Mouse (Mus musculus): Measurements from ENCODE around the gene Tcf12. TPM values are rescaled to one million over a fixed set of nuclear protein-coding genes. Genes with fewer than 3 reads are reported as not detected.

Gene Tcf12
- polyA plus RNA-seq, 1 experiment from 2014 or later: 62.7 TPM

GRCm38 (mm10) chr9:71975141-71975540 is 136.5 kb downstream of the Tcf12 start:
- Histone ChIP-seq H3K9ac (replicated peaks) (no peak overlapping the region), H3K4me2 (replicated peaks) (peak overlapping the region; percentile 26; the same call in 1 of the 2 replicates), H3K27me3 (no peaks in the 10 kb centered on the region), H3K4me1 (peaks cover 47% of the 10 kb centered on the region), H3K4me3 (no peak overlapping the region), H3K27ac (replicated peaks) (peak overlapping the region; percentile 78), H3K9me3 (no peaks in the 10 kb centered on the region), H3K36me3 (no peaks in the 10 kb centered on the region)
- peak; percentile 42 for ATAC-seq (replicated peaks)
- 15% methylated on average over 4 of the region's 4 CpGs for WGBS

GRCm38 (mm10) chr9:71974541-71974959 is 137.1 kb downstream of the Tcf12 start:
- peak; percentile 84 for ATAC-seq (replicated peaks)
- Histone ChIP-seq H3K4me3 (no peak overlapping the region), H3K9me3 (no peaks in the 10 kb centered on the region), H3K4me2 (replicated peaks) (peak overlapping the region; percentile 26; the same call in 1 of the 2 replicates), H3K27me3 (no peaks in the 10 kb centered on the region), H3K9ac (replicated peaks) (no peak overlapping the region), H3K36me3 (no peaks in the 10 kb centered on the region), H3K27ac (replicated peaks) (peak overlapping the region; percentile 78), H3K4me1 (peaks cover 47% of the 10 kb centered on the region)
- 6% methylated on average over 2 of the region's 2 CpGs for WGBS

- Histone ChIP-seq H3K4me3 (no peak overlapping the region), H3K27ac (replicated peaks) (no peak overlapping the region), H3K36me3 (no peaks in the 10 kb centered on the region), H3K4me1 (peaks cover 7% of the 10 kb centered on the region), H3K27me3 (no peaks in the 10 kb centered on the region), H3K4me2 (replicated peaks) (no peak overlapping the region), H3K9me3 (no peaks in the 10 kb centered on the region), H3K9ac (replicated peaks) (no peak overlapping the region)
- no peak for ATAC-seq (replicated peaks)
- WGBS: 78% methylated on average over 4 of the region's 4 CpGs
Measured at GRCm38 (mm10) chr9:71964039-71964438, 147.6 kb downstream of the Tcf12 start.

DNA sequence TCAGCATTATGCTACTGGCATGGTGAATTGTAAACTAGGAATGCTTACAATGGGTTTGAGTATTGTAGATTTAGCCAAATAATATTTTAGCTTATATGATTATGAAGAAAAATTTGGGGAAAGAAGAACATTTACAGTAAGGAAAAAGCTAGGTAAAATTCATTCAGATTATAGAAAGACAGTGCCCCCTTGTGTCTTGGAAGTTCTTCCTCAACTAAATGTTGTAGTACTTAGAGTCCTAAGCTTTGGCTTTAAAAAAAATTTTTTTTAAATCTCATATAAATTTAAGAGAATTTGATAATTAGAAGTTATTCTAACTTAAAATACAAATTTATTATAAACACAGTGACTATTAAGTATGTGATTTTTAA is 151.7 kb downstream of the Tcf12 start:
- Histone ChIP-seq H3K4me3 (no peak overlapping the region), H3K4me2 (replicated peaks) (peak overlapping the region; percentile 26; the same call in 1 of the 2 replicates), H3K9me3 (no peaks in the 10 kb centered on the region), H3K27me3 (no peaks in the 10 kb centered on the region), H3K4me1 (peaks cover 7% of the 10 kb centered on the region), H3K36me3 (no peaks in the 10 kb centered on the region), H3K27ac (replicated peaks) (peak overlapping the region; percentile 65), H3K9ac (replicated peaks) (no peak overlapping the region)
- ATAC-seq (replicated peaks): no peak

- 22% methylated on average over 11 of the region's 11 CpGs for whole genome bisulfite sequencing
Measured at GRCm38 (mm10) chr9:71959259-71960025, 152.2 kb downstream of the Tcf12 start.

DNA sequence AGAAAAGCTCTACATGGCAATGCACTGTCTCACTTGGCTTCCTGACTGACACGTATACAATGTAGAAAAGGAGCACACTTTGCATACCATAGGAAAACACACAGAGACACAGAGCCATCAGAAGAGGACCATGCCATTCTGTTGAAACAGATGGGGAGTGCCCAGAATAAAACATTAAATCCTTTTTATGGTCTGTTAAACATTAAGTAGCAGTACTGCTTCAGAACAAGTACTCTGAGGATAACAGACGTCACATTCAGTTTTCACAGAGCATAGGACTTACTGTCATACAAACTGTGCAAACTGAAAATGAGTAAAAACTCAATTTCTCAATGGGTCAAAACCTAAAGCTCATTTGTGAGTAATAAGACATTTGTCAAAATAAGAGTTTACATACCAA is 158.5 kb downstream of the Tcf12 start:
- peaks cover 8% of the 10 kb centered on the region for H3K4me1 ChIP-seq
- no peak overlapping the region for H3K4me3 ChIP-seq
- WGBS: 66% methylated on average over 2 of the region's 2 CpGs
- H3K36me3 ChIP-seq: no peaks in the 10 kb centered on the region
- no peak overlapping the region for H3K9ac ChIP-seq (replicated peaks)
- H3K27ac ChIP-seq (replicated peaks): no peak overlapping the region
- no peaks in the 10 kb centered on the region for H3K27me3 ChIP-seq
- no peaks in the 10 kb centered on the region for H3K9me3 ChIP-seq
- no peak overlapping the region for H3K4me2 ChIP-seq (replicated peaks)
- no peak for ATAC-seq (replicated peaks)

More at GRCm38 (mm10) chr9:71959259-71960025, 152.2 kb downstream of the Tcf12 start:
- no peaks in the 10 kb centered on the region for H3K27me3 ChIP-seq
- H3K27ac ChIP-seq (replicated peaks): peak overlapping the region; percentile 65
- no peak overlapping the region for H3K4me3 ChIP-seq
- H3K4me1 ChIP-seq: peaks cover 7% of the 10 kb centered on the region
- H3K36me3 ChIP-seq: no peaks in the 10 kb centered on the region
- peak overlapping the region; percentile 26; the same call in 1 of the 2 replicates for H3K4me2 ChIP-seq (replicated peaks)
- no peaks in the 10 kb centered on the region for H3K9me3 ChIP-seq
- peak; percentile 90 for ATAC-seq (replicated peaks)
- H3K9ac ChIP-seq (replicated peaks): no peak overlapping the region

GRCm38 (mm10) chr9:71952621-71953076 is 159.0 kb downstream of the Tcf12 start:
- Histone ChIP-seq H3K27ac (replicated peaks) (no peak overlapping the region), H3K4me3 (no peak overlapping the region), H3K9ac (replicated peaks) (no peak overlapping the region), H3K27me3 (no peaks in the 10 kb centered on the region), H3K4me1 (peaks cover 8% of the 10 kb centered on the region), H3K4me2 (replicated peaks) (no peak overlapping the region), H3K9me3 (no peaks in the 10 kb centered on the region), H3K36me3 (no peaks in the 10 kb centered on the region)
- WGBS: 95% methylated on average over 1 of the region's 1 CpGs
- ATAC-seq (replicated peaks): no peak

- Histone ChIP-seq H3K27ac (replicated peaks) (no peak overlapping the region), H3K27me3 (no peaks in the 10 kb centered on the region), H3K36me3 (no peaks in the 10 kb centered on the region), H3K4me2 (replicated peaks) (no peak overlapping the region), H3K9ac (replicated peaks) (no peak overlapping the region), H3K4me3 (no peak overlapping the region), H3K4me1 (peaks cover 8% of the 10 kb centered on the region), H3K9me3 (no peaks in the 10 kb centered on the region)
- no peak for ATAC-seq (replicated peaks)
- WGBS: 89% methylated on average over 2 of the region's 2 CpGs
Measured at GRCm38 (mm10) chr9:71951926-71952325, 159.7 kb downstream of the Tcf12 start.

DNA sequence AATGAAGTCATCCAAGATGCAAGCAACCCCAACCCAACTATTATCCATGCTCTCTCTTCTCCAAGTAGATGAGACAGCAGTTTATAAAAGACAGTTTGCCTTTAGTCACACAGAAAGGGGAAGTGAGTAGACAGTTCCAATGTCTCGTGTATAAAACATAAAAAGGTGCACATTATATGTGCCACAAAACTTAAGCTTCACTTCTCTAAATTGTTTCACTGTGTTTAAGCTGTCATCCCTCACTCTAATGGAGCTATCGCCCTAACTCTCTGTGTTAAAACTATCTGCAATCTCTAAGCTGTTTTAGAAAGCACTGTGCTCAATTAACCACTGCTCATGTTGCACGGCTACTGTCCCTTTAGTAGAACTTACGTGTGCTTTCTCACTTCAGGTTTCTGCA is 160.3 kb downstream of the Tcf12 start:
- Histone ChIP-seq H3K4me2 (replicated peaks) (no peak overlapping the region), H3K9me3 (no peaks in the 10 kb centered on the region), H3K27ac (replicated peaks) (no peak overlapping the region), H3K36me3 (no peaks in the 10 kb centered on the region), H3K4me3 (no peak overlapping the region), H3K27me3 (no peaks in the 10 kb centered on the region), H3K4me1 (peaks cover 8% of the 10 kb centered on the region), H3K9ac (replicated peaks) (no peak overlapping the region)
- no peak for ATAC-seq (replicated peaks)
- WGBS: 77% methylated on average over 4 of the region's 4 CpGs

GRCm38 (mm10) chr9:71944801-71945200 is 166.9 kb downstream of the Tcf12 start:
- WGBS: 93% methylated on average over 4 of the region's 4 CpGs
- H3K9me3 ChIP-seq: no peaks in the 10 kb centered on the region
- ATAC-seq (replicated peaks): no peak

DNA sequence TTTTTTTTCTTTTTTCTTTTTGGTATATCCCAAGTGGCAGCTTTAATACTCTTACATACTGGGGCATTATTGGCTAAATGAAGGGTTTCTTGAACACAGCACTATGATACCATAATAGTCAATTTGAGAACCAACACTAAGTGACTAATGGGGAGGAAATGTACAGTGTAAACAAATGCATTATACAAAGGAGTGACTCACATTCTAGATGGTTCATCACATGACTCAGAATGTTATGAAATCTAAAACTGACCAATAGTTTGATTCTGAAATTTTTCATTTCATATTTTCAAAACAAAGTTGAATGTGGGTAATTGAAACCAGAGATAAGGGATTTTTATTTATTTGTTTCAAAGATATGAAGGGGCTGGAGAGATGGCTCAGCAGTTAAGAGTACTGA is 169.2 kb downstream of the Tcf12 start:
- no peak overlapping the region for H3K4me3 ChIP-seq
- ATAC-seq (replicated peaks): no peak
- no peak overlapping the region for H3K9ac ChIP-seq (replicated peaks)
- H3K4me1 ChIP-seq: peaks cover 6% of the 10 kb centered on the region; the same call in 1 of the 2 replicates
- H3K36me3 ChIP-seq: no peaks in the 10 kb centered on the region
- no peak overlapping the region for H3K27ac ChIP-seq (replicated peaks)
- H3K9me3 ChIP-seq: no peaks in the 10 kb centered on the region
- H3K4me2 ChIP-seq (replicated peaks): no peak overlapping the region
- H3K27me3 ChIP-seq: no peaks in the 10 kb centered on the region

More at GRCm38 (mm10) chr9:71944801-71945200, 166.9 kb downstream of the Tcf12 start:
- no peaks in the 10 kb centered on the region for H3K36me3 ChIP-seq
- H3K27ac ChIP-seq (replicated peaks): no peak overlapping the region
- no peak overlapping the region for H3K4me3 ChIP-seq
- H3K9ac ChIP-seq (replicated peaks): no peak overlapping the region
- no peaks in the 10 kb centered on the region for H3K27me3 ChIP-seq
- peaks cover 6% of the 10 kb centered on the region; the same call in 1 of the 2 replicates for H3K4me1 ChIP-seq
- H3K4me2 ChIP-seq (replicated peaks): no peak overlapping the region

- Histone ChIP-seq H3K27me3 (no peaks in the 10 kb centered on the region), H3K27ac (replicated peaks) (no peak overlapping the region), H3K4me1 (peaks cover 6% of the 10 kb centered on the region; the same call in 1 of the 2 replicates), H3K9me3 (no peaks in the 10 kb centered on the region), H3K4me3 (no peak overlapping the region), H3K9ac (replicated peaks) (no peak overlapping the region), H3K36me3 (no peaks in the 10 kb centered on the region), H3K4me2 (replicated peaks) (no peak overlapping the region)
- no peak for ATAC-seq (replicated peaks)
Measured at GRCm38 (mm10) chr9:71940016-71940415, 171.7 kb downstream of the Tcf12 start.

DNA sequence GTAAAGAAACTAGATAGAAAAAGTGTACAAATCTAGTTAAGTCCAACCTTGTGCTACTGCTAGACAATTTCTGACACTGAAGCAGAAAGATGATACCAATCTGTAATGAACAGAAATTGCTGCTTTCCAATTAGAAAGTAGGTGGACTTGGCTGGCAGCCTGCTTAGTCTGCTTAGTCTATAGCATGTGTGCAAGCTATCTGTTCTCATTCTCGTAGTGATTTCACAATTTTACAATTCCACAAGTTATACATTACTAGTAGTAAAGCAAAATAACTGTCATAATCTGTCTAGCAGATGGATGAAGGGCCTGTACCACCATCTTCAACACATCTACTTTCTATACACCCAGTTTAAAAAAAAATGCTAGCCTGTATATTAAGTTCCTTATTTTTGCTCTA is 175.5 kb downstream of the Tcf12 start:
- Histone ChIP-seq H3K4me3 (no peak overlapping the region), H3K36me3 (no peaks in the 10 kb centered on the region), H3K9ac (replicated peaks) (no peak overlapping the region), H3K27ac (replicated peaks) (no peak overlapping the region), H3K4me1 (peaks cover 4% of the 10 kb centered on the region; the same call in 1 of the 2 replicates), H3K27me3 (no peaks in the 10 kb centered on the region), H3K4me2 (replicated peaks) (no peak overlapping the region), H3K9me3 (no peaks in the 10 kb centered on the region)
- no peak for ATAC-seq (replicated peaks)
- WGBS: 74% methylated on average over 1 of the region's 1 CpGs
